In the genomic region with DNA sequence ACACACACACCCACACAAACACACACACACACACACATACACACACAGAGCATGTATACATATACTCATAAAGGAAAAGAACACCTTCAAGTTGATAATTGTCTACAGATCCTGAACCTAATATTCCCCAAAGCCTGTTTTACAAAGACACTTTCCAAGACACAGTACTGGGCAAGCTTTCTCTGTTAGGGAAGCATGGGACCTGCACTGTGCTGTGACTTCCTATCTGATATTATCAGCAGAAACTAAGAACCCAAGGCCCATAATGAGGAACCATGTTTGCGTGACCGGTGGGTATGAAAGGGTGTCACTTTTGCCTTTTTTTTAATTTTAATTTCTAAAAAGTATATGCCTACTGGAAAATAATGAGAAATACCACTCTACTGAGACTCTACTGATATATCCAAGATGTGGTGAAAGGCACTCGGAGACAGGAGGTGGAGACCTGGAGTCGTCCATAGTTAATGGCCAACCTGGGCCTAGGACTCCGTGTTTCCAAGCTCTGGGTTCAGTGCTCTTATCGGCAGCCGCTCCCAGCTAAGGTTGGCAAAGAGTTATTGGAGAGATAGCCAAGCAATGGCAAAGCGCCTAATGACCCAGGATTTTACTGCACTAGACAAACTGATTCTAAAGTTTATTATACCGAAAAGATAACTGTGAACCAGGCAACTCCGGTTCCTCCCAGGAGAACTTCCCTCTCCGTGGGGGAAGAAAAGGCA, we compare ENCODE assay signal across 30 mouse cellular contexts. TPM values are rescaled to one million over a fixed set of nuclear protein-coding genes. Genes with fewer than 3 reads are reported as not detected.
DNase-seq lines count a peak whose midpoint lies in the region; ATAC-seq and TF ChIP-seq lines count a peak whose summit lies in the region.
"Had no signal": no experiment of that assay in that cellular context is flagged by ENCODE, and none has a peak within 500 bp of the region (broad histone marks: within the 10 kb centered on the region; RNA-seq: fewer than 3 reads in every experiment).

No protein-coding gene starts in this region.

- peaks cover 19% of the 10 kb centered on the region for H3K4me1 ChIP-seq in kidney, embryonic 15.5 days
- peaks cover 16% of the 10 kb centered on the region for H3K4me1 ChIP-seq in intestine, postnatal 0 days (replicated peaks; ENCODE audit: control insufficient read depth, insufficient read depth, low read length)
- no peaks in the 10 kb centered on the region for H3K4me1 ChIP-seq in stomach, postnatal 0 days (replicated peaks; ENCODE audit: control insufficient read depth, insufficient read depth)
- no peaks in the 10 kb centered on the region; the same call in 1 of the 2 replicates for H3K4me1 ChIP-seq in heart, embryonic 11.5 days (ENCODE audit: control insufficient read depth, insufficient read depth, low read length)
- H3K4me1 ChIP-seq: limb, embryonic 15.5 days; liver, embryonic 15.5 days had no signal

- H3K4me2 ChIP-seq in kidney, embryonic 15.5 days = no peak overlapping the region
- 0 out of 2 replicates have a peak overlapping the region, but pooled peaks have one; percentile 17 for H3K4me2 ChIP-seq in intestine, postnatal 0 days (replicated peaks; ENCODE audit: low read depth)
- no peak overlapping the region for H3K4me2 ChIP-seq in stomach, postnatal 0 days (replicated peaks; ENCODE audit: low read depth)
- no peak overlapping the region for H3K4me2 ChIP-seq in heart, embryonic 11.5 days
- H3K4me2 ChIP-seq: embryonic facial prominence, embryonic 15.5 days; heart, embryonic 12.5 days; hindbrain, embryonic 13.5 days; limb, embryonic 15.5 days; liver, embryonic 15.5 days; lung, embryonic 15.5 days; midbrain, embryonic 11.5 days; neural tube, embryonic 12.5 days had no signal

- ATAC-seq in kidney, embryonic 15.5 days (replicated peaks; ENCODE audit: low FRiP score) = no peak
- ATAC-seq in intestine, postnatal 0 days = peak; percentile 89
- ATAC-seq in stomach, postnatal 0 days (ENCODE audit: low FRiP score, low TSS enrichment) = no peak
- no peak for ATAC-seq in heart, embryonic 11.5 days (replicated peaks; ENCODE audit: insufficient number of reproducible peaks, low FRiP score, low TSS enrichment)
- ATAC-seq: forebrain, embryonic 14.5 days had no signal

- no peak overlapping the region for H3K4me3 ChIP-seq in kidney, embryonic 15.5 days (replicated peaks)
- no peak overlapping the region for H3K4me3 ChIP-seq in intestine, postnatal 0 days (ENCODE audit: low read depth, low read length)
- H3K4me3 ChIP-seq in stomach, postnatal 0 days (ENCODE audit: low read depth, low read length) = no peak overlapping the region
- H3K4me3 ChIP-seq in heart, embryonic 11.5 days (ENCODE audit: low read depth, low read length) = no peak overlapping the region
- H3K4me3 ChIP-seq: embryonic facial prominence, embryonic 10.5 days; embryonic facial prominence, embryonic 15.5 days; heart, embryonic 12.5 days; hindbrain, embryonic 13.5 days; limb, embryonic 10.5 days; limb, embryonic 15.5 days; liver, embryonic 15.5 days; lung, embryonic 15.5 days; myocyte; neural tube, embryonic 12.5 days had no signal

- TF ChIP-seq EP300 in stomach, postnatal 0 days (optimal IDR thresholded peaks at IDR 0.05) = no peak

- 78% methylated on average over 11 of the region's 11 CpGs for WGBS in kidney, embryonic 15.5 days
- WGBS in intestine, postnatal 0 days = 33% methylated on average over 11 of the region's 11 CpGs
- WGBS in stomach, postnatal 0 days = 76% methylated on average over 11 of the region's 11 CpGs
- 82% methylated on average over 11 of the region's 11 CpGs for WGBS in heart, embryonic 11.5 days (ENCODE audit: insufficient replicate concordance)

- H3K36me3 ChIP-seq in kidney, embryonic 15.5 days = no peaks in the 10 kb centered on the region
- no peaks in the 10 kb centered on the region for H3K36me3 ChIP-seq in intestine, postnatal 0 days (ENCODE audit: control insufficient read depth, insufficient read depth)
- H3K36me3 ChIP-seq in stomach, postnatal 0 days (ENCODE audit: control insufficient read depth, insufficient read depth, low read length) = no peaks in the 10 kb centered on the region
- H3K36me3 ChIP-seq in heart, embryonic 11.5 days (ENCODE audit: control insufficient read depth, insufficient read depth, low read length) = no peaks in the 10 kb centered on the region
- H3K36me3 ChIP-seq: embryonic facial prominence, embryonic 10.5 days; embryonic facial prominence, embryonic 15.5 days; heart, embryonic 12.5 days; hindbrain, embryonic 13.5 days; limb, embryonic 10.5 days; limb, embryonic 15.5 days; liver, embryonic 15.5 days; lung, embryonic 15.5 days; neural tube, embryonic 12.5 days had no signal

- H3K27me3 ChIP-seq in kidney, embryonic 15.5 days = no peaks in the 10 kb centered on the region
- no peaks in the 10 kb centered on the region for H3K27me3 ChIP-seq in intestine, postnatal 0 days (replicated peaks; ENCODE audit: control insufficient read depth, insufficient read depth, low read length)
- H3K27me3 ChIP-seq in stomach, postnatal 0 days (ENCODE audit: control insufficient read depth, insufficient read depth, low read length) = no peaks in the 10 kb centered on the region
- H3K27me3 ChIP-seq in heart, embryonic 11.5 days (ENCODE audit: control insufficient read depth, insufficient read depth, low read length) = peaks cover 64% of the 10 kb centered on the region
- H3K27me3 ChIP-seq: CH12.LX; embryonic facial prominence, embryonic 15.5 days; hindbrain, embryonic 13.5 days; limb, embryonic 15.5 days; liver, embryonic 15.5 days; lung, embryonic 15.5 days; neural tube, embryonic 12.5 days had no signal

- H3K27ac ChIP-seq in kidney, embryonic 15.5 days = no peak overlapping the region
- H3K27ac ChIP-seq in intestine, postnatal 0 days (ENCODE audit: low read depth, low read length) = peak overlapping the region; percentile 55
- 0 out of 2 replicates have a peak overlapping the region, but pooled peaks have one; percentile 30 for H3K27ac ChIP-seq in stomach, postnatal 0 days (replicated peaks)
- no peak overlapping the region for H3K27ac ChIP-seq in heart, embryonic 11.5 days (ENCODE audit: low read depth, low read length)
- H3K27ac ChIP-seq: embryonic facial prominence, embryonic 10.5 days; embryonic facial prominence, embryonic 15.5 days; hindbrain, embryonic 13.5 days; limb, embryonic 10.5 days; limb, embryonic 15.5 days; liver, embryonic 15.5 days; lung, embryonic 15.5 days; neural tube, embryonic 12.5 days had no signal

- 0 out of 2 replicates have a peak, but pooled peaks have one; percentile 13 for TF ChIP-seq CTCF in intestine, postnatal 0 days (IDR thresholded peaks at IDR 0.05; ENCODE audit: low read depth)
- TF ChIP-seq CTCF in stomach, postnatal 0 days (IDR thresholded peaks at IDR 0.05; ENCODE audit: low read depth) = no peak

- peak; percentile 61 for DNase-seq in kidney, adult 11 months
- DNase-seq in kidney, postnatal 10 days = no peak
- DNase-seq in kidney, postnatal 25 days = peak; percentile 57 to 81
- no peak for DNase-seq in stomach, postnatal 0 days (ENCODE audit: low spot score)
- DNase-seq: adrenal gland, postnatal 10 days; cerebellum, adult 8-10 months; cerebellum, postnatal 25 days; gastrocnemius, postnatal 25 days; heart, adult 11 months; heart, postnatal 4 days; layer of hippocampus, adult 9-11 months; lung, postnatal 36 days; right cerebral cortex, adult 18-20 months; thymus, postnatal 4 days had no signal

- H3K9me3 ChIP-seq in kidney, embryonic 15.5 days (replicated peaks) = no peaks in the 10 kb centered on the region
- H3K9me3 ChIP-seq in intestine, postnatal 0 days (ENCODE audit: control insufficient read depth) = no peaks in the 10 kb centered on the region
- H3K9me3 ChIP-seq in stomach, postnatal 0 days (ENCODE audit: control insufficient read depth, low read length) = no peaks in the 10 kb centered on the region
- H3K9me3 ChIP-seq in heart, embryonic 11.5 days (replicated peaks; ENCODE audit: control insufficient read depth, low read length) = no peaks in the 10 kb centered on the region
- H3K9me3 ChIP-seq: embryonic facial prominence, embryonic 10.5 days; embryonic facial prominence, embryonic 15.5 days; heart, embryonic 12.5 days; hindbrain, embryonic 13.5 days; limb, embryonic 10.5 days; limb, embryonic 15.5 days; liver, embryonic 15.5 days; lung, embryonic 15.5 days; neural tube, embryonic 12.5 days had no signal

- H3K9ac ChIP-seq in kidney, embryonic 15.5 days = no peak overlapping the region
- no peak overlapping the region for H3K9ac ChIP-seq in intestine, postnatal 0 days (ENCODE audit: low read depth, low read length)
- H3K9ac ChIP-seq in stomach, postnatal 0 days (ENCODE audit: low read length) = no peak overlapping the region
- no peak overlapping the region for H3K9ac ChIP-seq in heart, embryonic 11.5 days (ENCODE audit: low read depth, low read length)
- H3K9ac ChIP-seq: embryonic facial prominence, embryonic 15.5 days; heart, embryonic 12.5 days; hindbrain, embryonic 13.5 days; limb, embryonic 15.5 days; liver, embryonic 15.5 days; lung, embryonic 15.5 days; neural tube, embryonic 12.5 days had no signal

RNA-seq across cellular contexts. Expression of gene Lsm3, which starts 20.5 kb away (rescaled TPM):
- polyA plus RNA-seq in kidney, embryonic 15.5 days (2015; fragmentation: Nextera tagmentation; extraction: Ambion mirVana) = 280 and 313 TPM in 2 replicates
- 133 and 139 TPM in 2 replicates for polyA plus RNA-seq in intestine, postnatal 0 days (2015; fragmentation: Nextera tagmentation; extraction: Ambion mirVana)
- polyA plus RNA-seq in stomach, postnatal 0 days (2015; fragmentation: Nextera tagmentation; extraction: Ambion mirVana) = 107 and 121 TPM in 2 replicates
- polyA plus RNA-seq in heart, embryonic 11.5 days (2014; fragmentation: Nextera tagmentation; extraction: Ambion mirVana) = 196 and 209 TPM in 2 replicates

RNA-seq across cellular contexts. Expression of gene Xpc, which starts 20.5 kb away (rescaled TPM):
- 25.1 and 25.5 TPM in 2 replicates for polyA plus RNA-seq in kidney, embryonic 15.5 days (2015; fragmentation: Nextera tagmentation; extraction: Ambion mirVana)
- polyA plus RNA-seq in intestine, postnatal 0 days (2015; fragmentation: Nextera tagmentation; extraction: Ambion mirVana) = 9.1 and 10.2 TPM in 2 replicates
- polyA plus RNA-seq in stomach, postnatal 0 days (2015; fragmentation: Nextera tagmentation; extraction: Ambion mirVana) = 8.9 and 9.3 TPM in 2 replicates
- polyA plus RNA-seq in heart, embryonic 11.5 days (2014; fragmentation: Nextera tagmentation; extraction: Ambion mirVana) = 9.4 and 10.6 TPM in 2 replicates

Comparison
In these comparisons a context has a peak if more than half of its experiments do, and no peak if none do; other contexts are left out.
1. DNase-seq: peak in kidney, adult 11 months (single experiment) and kidney, postnatal 25 days (2 of 2); none in kidney, postnatal 10 days (single experiment) and stomach, postnatal 0 days (single experiment).
2. H3K27ac ChIP-seq: peak in intestine, postnatal 0 days (single experiment) and stomach, postnatal 0 days (single experiment); none in kidney, embryonic 15.5 days (single experiment) and heart, embryonic 11.5 days (single experiment).